Mouse (Mus musculus) cerebellum, adult 2 months (tissue): Measurements from ENCODE around the gene Taar9. TPM values are rescaled to one million over a fixed set of nuclear protein-coding genes. Genes with fewer than 3 reads are reported as not detected.
A peak's percentile ranks its signal among the peaks of the same experiment; 100 is the strongest.
"Not testable (repeated sequence)": the region's sequence is repeated elsewhere in the genome, so short reads cannot be mapped to it uniquely, and the experiment has no call there.

Experiments
- DNase-seq, 2 experiments: peaks; one replicate each; pipeline ENCODE4 v3.0.0; 2021
- H3K27ac ChIP-seq: fragments of 200-500 bp; 2 replicates; pipeline ENCODE4 v1.5.1; 2012; ENCODE audit warnings: low read length, control low read depth, inconsistent platforms; ENCODE audit not compliant: insufficient read depth
- H3K27me3 ChIP-seq: fragments of 200-500 bp; 2 replicates; pipeline ENCODE4 v1.6.1; 2012; ENCODE audit warnings: inconsistent platforms, mild to moderate bottlenecking, low read length, moderate library complexity; ENCODE audit not compliant: control insufficient read depth, insufficient read depth
- H3K4me1 ChIP-seq: fragments of 200-500 bp; 2 replicates; pipeline ENCODE4 v1.6.1; 2011; ENCODE audit warnings: low read length; ENCODE audit not compliant: control insufficient read depth, insufficient read depth
- H3K4me3 ChIP-seq: fragments of 200-500 bp; replicated peaks from 2 replicates; pipeline ENCODE3; 2011; ENCODE audit warnings: mild to moderate bottlenecking, low read depth, low read length, control low read depth; ENCODE audit not compliant: insufficient read depth
- CTCF ChIP-seq: fragments of 200-500 bp; IDR thresholded peaks from 2 replicates; pipeline ENCODE4 v1.5.1; 2011; ENCODE audit warnings: low read depth, mild to moderate bottlenecking, control low read depth, low read length, moderate library complexity, borderline replicate concordance; ENCODE audit not compliant: insufficient read depth
- POLR2A ChIP-seq: fragments of 200-500 bp; IDR thresholded peaks from 2 replicates; pipeline ENCODE4 v1.6.1; 2011; ENCODE audit warnings: low read length, control low read depth, borderline replicate concordance; ENCODE audit not compliant: insufficient read depth
- WGBS: fragments of 180-500 bp; shearing (Covaris S2); methylation state at CpG from one replicate; pipeline ENCODE4 v1.1.7; 2018; 5-methylcytosine and 5-hydroxymethylcytosine counted together
- polyA plus RNA-seq: library from polyadenylated mRNA; depleted of rRNA; stranded (reverse); fragments of >200 nt; gene quantifications from 2 replicates; pipeline ENCODE4 v1.2.3, GENCODE M21; 2012; rRNA removed

Taar9 gene
- polyA plus RNA-seq, 1 experiment = not detected

DNA sequence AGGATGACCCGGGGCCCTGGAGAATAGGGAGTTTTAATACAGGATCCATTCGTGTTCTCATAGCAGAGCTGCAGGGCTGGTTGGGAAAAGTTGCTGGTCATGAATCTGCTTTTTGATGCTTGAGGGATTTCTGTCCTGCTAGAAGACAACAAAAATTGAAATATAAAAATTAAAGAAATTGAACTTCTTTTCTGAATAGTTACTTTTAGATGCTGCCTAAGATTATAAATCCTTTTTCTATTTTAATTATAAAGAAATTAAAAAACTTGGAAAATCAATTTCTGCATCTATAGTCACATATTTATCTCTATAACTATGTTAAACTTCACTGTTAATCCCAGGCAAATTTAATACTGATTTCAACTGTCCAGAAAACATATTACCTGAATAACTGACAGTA is 17.1 kb downstream of the Taar9 start, which contains the start of gene Taar8b:
Taar8b (minus strand) TSS at position 101 of the 400 bp plus-strand sequence.
- Histone ChIP-seq H3K27me3 (no peaks in the 10 kb centered on the region), H3K4me3 (no peak within 1 kb of the TSS), H3K4me1 (no peaks in the 10 kb centered on the region), H3K27ac (no peak within 1 kb of the TSS)
- no peak for DNase-seq
- WGBS = 45% methylated on average over 2 of the region's 2 CpGs
- no peak for TF ChIP-seq CTCF
- TF ChIP-seq POLR2A = no peak

DNA sequence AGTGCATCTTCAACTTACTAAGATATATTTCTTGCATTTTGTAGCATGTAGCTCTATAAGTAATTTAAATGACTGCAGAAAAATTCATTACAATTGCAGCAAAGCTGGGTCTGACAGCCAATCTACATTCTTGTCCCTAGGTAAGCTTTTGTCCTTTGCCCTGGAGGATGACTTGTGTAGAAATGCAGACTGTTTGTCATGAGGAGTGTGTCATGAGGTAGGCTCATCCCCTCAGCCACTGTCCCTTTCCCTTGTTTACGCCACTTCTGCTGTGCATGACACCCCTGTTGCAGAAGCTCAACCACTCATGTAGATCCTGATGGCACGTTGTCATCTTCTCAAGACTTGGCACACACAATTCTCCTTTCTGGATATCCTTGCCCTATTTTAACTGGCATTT is 22.2 kb downstream of the Taar9 start:
- H3K4me3 ChIP-seq = no peak overlapping the region
- H3K4me1 ChIP-seq = no peaks in the 10 kb centered on the region
- WGBS = 80% methylated on average over 2 of the region's 2 CpGs
- no peak for TF ChIP-seq POLR2A
- no peak for TF ChIP-seq CTCF
- DNase-seq = no peak
- no peaks in the 10 kb centered on the region for H3K27me3 ChIP-seq
- H3K27ac ChIP-seq = no peak overlapping the region

DNA sequence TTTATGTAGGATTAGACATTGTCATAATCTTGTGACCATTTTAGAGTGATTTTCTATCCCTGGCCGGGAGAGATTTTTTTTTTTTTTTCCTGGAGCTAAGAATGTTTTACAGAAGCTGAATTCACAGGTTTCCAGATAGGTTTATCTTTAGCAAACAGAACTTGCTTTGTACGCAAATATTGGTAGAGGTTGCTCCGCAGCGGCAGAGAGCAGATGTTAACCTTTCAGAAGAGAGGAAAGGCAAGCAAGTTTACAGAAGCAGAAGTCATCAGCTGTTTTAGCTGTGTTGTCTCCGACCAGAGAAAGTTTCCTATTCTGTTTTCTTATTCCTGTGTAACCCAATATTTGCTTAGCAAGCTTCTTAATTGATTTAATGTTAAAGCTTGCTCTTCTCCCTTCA is 22.8 kb downstream of the Taar9 start:
- Histone ChIP-seq H3K27me3 (no peaks in the 10 kb centered on the region), H3K4me3 (no peak overlapping the region), H3K4me1 (no peaks in the 10 kb centered on the region), H3K27ac (no peak overlapping the region)
- 84% methylated on average over 5 of the region's 5 CpGs for whole genome bisulfite sequencing
- DNase-seq = no peak
- TF ChIP-seq POLR2A = no peak
- TF ChIP-seq CTCF = no peak

DNA sequence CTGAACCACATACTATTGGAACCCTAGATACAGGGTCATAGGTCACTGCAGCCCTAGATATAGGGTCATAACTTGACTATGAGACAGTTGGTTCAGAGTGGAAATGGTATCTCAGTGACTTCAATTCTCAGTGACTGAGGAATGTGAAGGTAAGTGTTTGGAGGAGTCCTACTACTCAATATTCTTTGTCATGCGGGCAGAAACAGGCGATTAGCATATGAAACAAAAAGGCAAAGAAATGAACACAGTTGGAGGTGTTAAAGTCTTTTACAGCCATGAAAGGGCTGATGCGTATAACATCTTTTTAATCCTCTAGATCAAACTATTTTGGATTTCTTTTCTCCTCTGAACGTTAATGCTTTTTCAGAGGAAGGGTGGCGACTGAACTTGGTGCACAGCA is 23.4 kb downstream of the Taar9 start:
- H3K4me3 ChIP-seq = no peak overlapping the region
- no peaks in the 10 kb centered on the region for H3K27me3 ChIP-seq
- H3K4me1 ChIP-seq = no peaks in the 10 kb centered on the region
- no peak for DNase-seq
- no peak overlapping the region for H3K27ac ChIP-seq
- TF ChIP-seq POLR2A = no peak
- TF ChIP-seq CTCF = no peak
- 28% methylated on average over 5 of the region's 5 CpGs for WGBS

DNA sequence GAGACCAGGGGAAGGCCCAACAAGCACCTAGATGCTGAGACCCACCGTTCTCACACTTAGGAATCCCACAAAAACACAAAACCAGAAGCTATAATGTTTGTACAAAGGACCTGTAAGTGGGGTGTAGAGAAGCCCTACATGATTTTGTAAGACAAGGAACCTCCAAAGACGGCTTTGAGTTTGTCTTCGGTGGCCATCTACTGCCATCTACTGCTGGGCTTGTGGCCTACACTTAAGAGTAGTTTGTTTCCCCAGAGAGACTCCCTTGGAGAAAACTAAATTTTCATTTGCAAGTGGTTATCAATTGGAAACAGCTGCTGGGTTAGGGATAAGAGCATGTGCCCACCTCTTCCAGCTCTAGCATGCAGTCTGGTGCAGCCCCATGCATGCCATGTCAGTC is 29.2 kb downstream of the Taar9 start:
- 42% methylated on average over 3 of the region's 3 CpGs for WGBS
- Histone ChIP-seq H3K4me3 (no peak overlapping the region), H3K4me1 (no peaks in the 10 kb centered on the region), H3K27ac (no peak overlapping the region), H3K27me3 (no peaks in the 10 kb centered on the region)
- TF ChIP-seq POLR2A = no peak
- peak; percentile 69 for TF ChIP-seq CTCF
- DNase-seq = peak; percentile 2 to 34

DNA sequence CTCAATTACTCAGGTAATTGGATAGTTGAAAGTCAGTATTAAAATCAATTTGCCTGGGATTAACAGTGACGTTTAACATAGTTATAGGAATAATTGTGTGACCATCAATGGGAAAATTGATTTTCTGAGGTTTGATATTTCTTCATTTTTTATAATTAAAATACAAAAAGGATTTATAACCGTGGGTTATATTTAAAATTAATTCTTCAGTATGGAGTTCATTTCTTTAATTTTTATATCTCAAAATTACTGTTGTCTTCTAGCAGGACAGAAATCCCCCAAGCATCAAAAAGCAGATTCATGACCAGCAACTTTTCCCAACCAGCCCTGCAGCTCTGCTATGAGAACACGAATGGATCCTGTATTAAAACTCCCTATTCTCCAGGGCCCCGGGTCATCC is 33.1 kb downstream of the Taar9 start, which contains the start of gene Taar8a:
Taar8a (plus strand) TSS at position 301 of the 400 bp plus-strand sequence.
- WGBS = 92% methylated on average over 2 of the region's 4 CpGs
- H3K27ac ChIP-seq = not testable (repeated sequence)

DNA sequence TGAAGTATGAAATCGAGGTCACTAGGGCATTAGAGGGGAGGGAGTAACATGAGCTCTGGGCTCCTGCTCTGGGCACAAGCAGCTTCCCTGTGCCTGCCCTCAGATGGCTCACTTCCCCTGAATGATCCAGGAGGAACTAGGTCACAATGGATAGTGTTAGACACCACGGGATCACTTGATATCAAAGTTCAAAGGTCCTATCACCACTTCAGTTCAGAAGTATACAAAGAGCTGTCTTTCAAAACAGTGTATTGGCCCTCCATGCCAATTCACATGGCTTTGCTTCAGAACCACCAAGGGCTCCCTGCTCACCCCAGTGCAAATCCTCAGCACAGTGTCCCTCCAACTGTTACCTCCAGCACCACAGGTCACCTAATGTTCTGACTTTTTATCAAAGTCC is 34.6 kb downstream of the Taar9 start:
- not testable (repeated sequence) for H3K27ac ChIP-seq, H3K4me1 ChIP-seq, H3K4me3 ChIP-seq, H3K27me3 ChIP-seq, DNase-seq
- 29% methylated on average over 2 of the region's 2 CpGs for WGBS

More for the DNA sequence above, 33.1 kb downstream of the Taar9 start, which contains the start of gene Taar8a:
- not testable (repeated sequence) for H3K27me3 ChIP-seq, H3K4me1 ChIP-seq, H3K4me3 ChIP-seq, DNase-seq

DNA sequence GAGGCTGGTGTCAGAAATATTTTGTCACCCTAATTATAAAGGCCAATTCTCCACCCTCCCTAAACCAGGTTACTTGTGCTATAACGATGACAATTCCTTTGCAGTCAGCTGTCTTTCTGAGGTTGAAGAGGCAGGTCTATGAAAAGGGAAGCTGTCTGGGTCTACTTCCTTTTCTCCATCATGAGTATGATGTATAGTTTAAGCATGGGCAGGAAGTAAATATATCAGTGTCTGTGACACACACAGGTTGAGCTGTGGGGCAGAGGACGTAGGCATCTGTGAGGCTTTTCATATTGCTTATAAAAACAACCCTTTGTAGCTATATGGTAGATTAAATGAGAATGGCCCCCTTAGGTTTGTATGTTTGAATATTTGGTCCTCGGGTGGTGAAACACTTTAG is 50.3 kb downstream of the Taar9 start:
- DNase-seq = no peak
- no peak overlapping the region for H3K27ac ChIP-seq
- H3K4me3 ChIP-seq = no peak overlapping the region
- WGBS = 90% methylated on average over 3 of the region's 3 CpGs
- no peaks in the 10 kb centered on the region for H3K27me3 ChIP-seq
- H3K4me1 ChIP-seq = no peaks in the 10 kb centered on the region
- TF ChIP-seq CTCF (no peak), POLR2A (no peak)

Other genes with a start within 250 kb of the Taar9 start
- 0.05 and 0.11 TPM in 2 replicates for gene Vnn1, start 214.8 kb downstream of the Taar9 start, polyA plus RNA-seq
- not detected in 2 replicates for gene Taar1, start 189.2 kb downstream of the Taar9 start, polyA plus RNA-seq
- gene Taar2, start 171.0 kb downstream of the Taar9 start, polyA plus RNA-seq = not detected in 2 replicates
- gene Taar3, start 160.0 kb downstream of the Taar9 start, polyA plus RNA-seq = not detected in 2 replicates
- gene Taar4, start 149.0 kb downstream of the Taar9 start, polyA plus RNA-seq = not detected in 2 replicates
- gene Taar5, start 138.8 kb downstream of the Taar9 start, polyA plus RNA-seq = not detected in 2 replicates
- not detected in 2 replicates for gene Taar6, start 123.9 kb downstream of the Taar9 start, polyA plus RNA-seq
- gene Taar7a, start 116.1 kb downstream of the Taar9 start, polyA plus RNA-seq = not detected in 2 replicates
- gene Taar7b, start 109.6 kb downstream of the Taar9 start, polyA plus RNA-seq = not detected in 2 replicates
- not detected in 2 replicates for gene Taar7d, start 82.3 kb downstream of the Taar9 start, polyA plus RNA-seq
- gene Taar7e, start 71.9 kb downstream of the Taar9 start, polyA plus RNA-seq = not detected in 2 replicates
- gene Taar7f, start 60.0 kb downstream of the Taar9 start, polyA plus RNA-seq = not detected in 2 replicates
- gene Taar8a, start 33.0 kb downstream of the Taar9 start, polyA plus RNA-seq = not detected in 2 replicates
- not detected in 2 replicates for gene Taar8b, start 17.2 kb downstream of the Taar9 start, polyA plus RNA-seq
- not detected in 2 replicates for gene Taar8c, start 7.6 kb downstream of the Taar9 start, polyA plus RNA-seq
- 146 and 147 TPM in 2 replicates for gene Stx7, start 39.8 kb upstream of the Taar9 start, polyA plus RNA-seq
- 1.7 and 3.5 TPM in 2 replicates for gene Moxd1, start 114.0 kb upstream of the Taar9 start, polyA plus RNA-seq